Mouse (Mus musculus): ENCODE data around the gene Lrrc27. TPM values are rescaled to one million over a fixed set of nuclear protein-coding genes. Genes with fewer than 3 reads are reported as not detected.

The Lrrc27 gene
- polyA plus RNA-seq, 1 experiment from 2014 or later, result 0.52 TPM

DNA sequence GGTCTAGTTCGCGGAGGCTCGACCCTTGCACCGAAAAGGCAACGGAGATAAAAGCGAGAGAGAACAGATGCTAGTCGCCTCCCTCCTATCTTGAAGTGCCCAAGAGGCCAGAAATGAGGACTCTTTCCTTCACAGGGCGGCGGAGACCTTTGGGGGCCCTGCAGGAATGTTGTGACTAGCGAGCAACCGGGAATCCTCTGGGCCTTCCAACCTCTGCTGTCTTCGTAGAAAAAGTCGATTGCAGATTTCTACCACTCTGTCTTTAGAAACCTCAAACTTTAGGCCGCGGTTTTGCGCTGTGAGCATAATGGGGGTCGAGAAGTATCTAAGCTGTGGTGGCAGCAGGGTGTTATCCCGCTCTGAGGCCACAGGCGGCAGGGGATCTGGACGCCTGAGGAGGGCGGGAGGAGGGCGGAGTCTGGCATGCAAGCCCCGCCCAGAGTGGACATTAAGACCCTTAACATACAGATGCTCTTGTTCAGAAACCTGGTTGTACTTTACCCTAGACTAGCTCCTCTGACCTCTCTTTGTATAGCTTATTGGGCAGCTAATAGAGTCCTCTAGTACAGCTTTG is 24.1 kb upstream of the Lrrc27 start:
- peak overlapping the region; percentile 83 for H3K4me2 ChIP-seq
- H3K9me3 ChIP-seq (replicated peaks), result no peaks in the 10 kb centered on the region
- H3K36me3 ChIP-seq, result no peaks in the 10 kb centered on the region
- peaks cover 17% of the 10 kb centered on the region for H3K4me1 ChIP-seq
- WGBS (ENCODE audit: insufficient replicate concordance), result 1% methylated on average over 23 of the region's 23 CpGs
- H3K9ac ChIP-seq, result no peak overlapping the region
- no peak overlapping the region for H3K27ac ChIP-seq
- ATAC-seq, result peak; percentile 60
- H3K4me3 ChIP-seq, result peak overlapping the region; percentile 57
- peaks cover 80% of the 10 kb centered on the region for H3K27me3 ChIP-seq (replicated peaks)

- H3K4me3 ChIP-seq, result no peak overlapping the region
Measured at GRCm38 (mm10) chr7:139190616-139191015, 22.2 kb upstream of the Lrrc27 start.

DNA sequence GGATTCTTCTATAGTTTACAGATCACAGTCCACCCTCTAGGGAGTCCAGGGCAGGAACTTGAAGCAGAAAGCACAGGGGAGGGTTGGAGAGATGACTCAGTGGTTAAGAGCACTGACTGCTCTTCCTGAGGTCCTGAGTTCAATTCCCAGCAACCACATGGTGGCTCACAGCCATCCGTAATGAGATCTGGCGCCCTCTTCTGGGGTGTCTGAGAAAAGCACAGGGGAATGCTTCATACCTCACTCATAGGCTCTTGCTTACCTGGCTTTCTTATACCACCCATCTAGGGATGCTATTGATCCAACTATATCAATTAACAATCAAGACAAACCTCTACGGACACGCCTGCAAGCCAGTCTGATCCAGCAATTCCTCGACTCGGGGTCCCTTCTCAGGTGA is 21.2 kb upstream of the Lrrc27 start:
- no peak overlapping the region for H3K4me2 ChIP-seq
- peaks cover 60% of the 10 kb centered on the region for H3K27me3 ChIP-seq (replicated peaks)
- H3K4me3 ChIP-seq, result no peak overlapping the region
- WGBS (ENCODE audit: insufficient replicate concordance), result 52% methylated on average over 6 of the region's 6 CpGs
- ATAC-seq, result no peak
- H3K36me3 ChIP-seq, result no peaks in the 10 kb centered on the region
- H3K4me1 ChIP-seq, result peaks cover 17% of the 10 kb centered on the region
- H3K9me3 ChIP-seq (replicated peaks), result no peaks in the 10 kb centered on the region
- H3K9ac ChIP-seq, result no peak overlapping the region
- no peak overlapping the region for H3K27ac ChIP-seq

More at GRCm38 (mm10) chr7:139190616-139191015, 22.2 kb upstream of the Lrrc27 start:
- no peaks in the 10 kb centered on the region for H3K9me3 ChIP-seq (replicated peaks)
- WGBS (ENCODE audit: insufficient replicate concordance), result 73% methylated on average over 4 of the region's 4 CpGs
- H3K27ac ChIP-seq, result no peak overlapping the region
- H3K9ac ChIP-seq, result no peak overlapping the region
- no peak overlapping the region for H3K4me2 ChIP-seq
- no peak for ATAC-seq
- H3K36me3 ChIP-seq, result no peaks in the 10 kb centered on the region
- peaks cover 17% of the 10 kb centered on the region for H3K4me1 ChIP-seq
- peaks cover 70% of the 10 kb centered on the region for H3K27me3 ChIP-seq (replicated peaks)

GRCm38 (mm10) chr7:139197022-139197421 is 15.8 kb upstream of the Lrrc27 start:
- H3K27me3 ChIP-seq (replicated peaks), result peaks cover 28% of the 10 kb centered on the region
- H3K9ac ChIP-seq, result no peak overlapping the region
- no peaks in the 10 kb centered on the region for H3K36me3 ChIP-seq
- no peak overlapping the region for H3K4me3 ChIP-seq
- WGBS (ENCODE audit: insufficient replicate concordance), result 31% methylated on average over 4 of the region's 4 CpGs
- ATAC-seq, result no peak
- H3K9me3 ChIP-seq (replicated peaks), result no peaks in the 10 kb centered on the region
- no peak overlapping the region for H3K4me2 ChIP-seq
- H3K27ac ChIP-seq, result no peak overlapping the region
- no peaks in the 10 kb centered on the region for H3K4me1 ChIP-seq

GRCm38 (mm10) chr7:139200108-139200507 is 12.7 kb upstream of the Lrrc27 start:
- no peak overlapping the region for H3K4me2 ChIP-seq
- peaks cover 23% of the 10 kb centered on the region for H3K27me3 ChIP-seq (replicated peaks)
- no peaks in the 10 kb centered on the region for H3K36me3 ChIP-seq
- H3K9ac ChIP-seq, result no peak overlapping the region
- ATAC-seq, result no peak
- no peak overlapping the region for H3K27ac ChIP-seq
- no peaks in the 10 kb centered on the region for H3K4me1 ChIP-seq
- no peak overlapping the region for H3K4me3 ChIP-seq
- WGBS (ENCODE audit: insufficient replicate concordance), result 27% methylated on average over 7 of the region's 7 CpGs
- no peaks in the 10 kb centered on the region for H3K9me3 ChIP-seq (replicated peaks)

GRCm38 (mm10) chr7:139201209-139201608 is 11.6 kb upstream of the Lrrc27 start:
- Histone ChIP-seq H3K4me1 (no peaks in the 10 kb centered on the region), H3K27ac (no peak overlapping the region), H3K4me3 (no peak overlapping the region), H3K9me3 (replicated peaks) (no peaks in the 10 kb centered on the region), H3K4me2 (no peak overlapping the region), H3K36me3 (no peaks in the 10 kb centered on the region), H3K9ac (no peak overlapping the region), H3K27me3 (replicated peaks) (peaks cover 23% of the 10 kb centered on the region)
- 34% methylated on average over 6 of the region's 6 CpGs for WGBS (ENCODE audit: insufficient replicate concordance)
- no peak for ATAC-seq

DNA sequence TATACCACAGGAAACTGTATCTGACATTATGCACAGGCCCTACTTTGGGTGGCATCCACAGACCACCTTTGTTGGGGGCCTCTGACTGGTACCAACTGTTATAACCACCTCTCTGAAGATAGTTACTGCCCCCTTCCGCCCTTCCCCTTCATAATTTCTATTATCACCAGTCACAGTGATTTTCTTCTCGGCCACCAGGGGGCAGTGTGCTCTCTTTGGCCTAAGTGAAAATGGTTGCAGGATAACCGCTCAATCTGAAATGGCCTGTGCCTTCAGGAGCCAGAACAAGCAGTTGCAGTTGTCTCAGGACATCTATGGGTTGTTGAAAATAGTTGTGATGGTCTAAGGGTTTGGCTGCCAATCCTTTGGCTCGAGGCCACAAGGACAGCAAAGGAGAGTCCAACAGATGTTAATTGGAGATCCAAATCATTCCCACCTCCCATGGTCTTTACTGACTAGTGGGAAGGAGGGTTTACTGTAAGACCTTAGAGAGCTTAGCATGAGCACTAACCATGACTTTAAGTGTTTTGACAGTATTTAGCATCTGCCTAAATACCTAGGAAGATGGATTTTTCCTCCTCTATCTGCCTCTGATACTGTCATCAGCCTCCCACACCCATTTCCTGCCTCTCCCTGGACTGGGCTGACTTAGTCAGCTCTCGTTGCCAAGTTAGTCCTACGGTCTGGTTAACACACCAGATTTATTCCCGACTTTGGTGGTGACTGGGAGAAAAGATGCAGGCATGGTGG is 4.6 kb upstream of the Lrrc27 start:
- no peaks in the 10 kb centered on the region for H3K36me3 ChIP-seq
- whole genome bisulfite sequencing (ENCODE audit: insufficient replicate concordance), result 10% methylated on average over 7 of the region's 7 CpGs
- ATAC-seq, result no peak
- H3K4me1 ChIP-seq, result peaks cover 16% of the 10 kb centered on the region
- no peak overlapping the region for H3K27ac ChIP-seq
- H3K27me3 ChIP-seq (replicated peaks), result no peaks in the 10 kb centered on the region; the same call in 1 of the 2 replicates
- H3K4me2 ChIP-seq, result no peak overlapping the region
- H3K9me3 ChIP-seq (replicated peaks), result no peaks in the 10 kb centered on the region
- no peak overlapping the region for H3K4me3 ChIP-seq
- H3K9ac ChIP-seq, result no peak overlapping the region

DNA sequence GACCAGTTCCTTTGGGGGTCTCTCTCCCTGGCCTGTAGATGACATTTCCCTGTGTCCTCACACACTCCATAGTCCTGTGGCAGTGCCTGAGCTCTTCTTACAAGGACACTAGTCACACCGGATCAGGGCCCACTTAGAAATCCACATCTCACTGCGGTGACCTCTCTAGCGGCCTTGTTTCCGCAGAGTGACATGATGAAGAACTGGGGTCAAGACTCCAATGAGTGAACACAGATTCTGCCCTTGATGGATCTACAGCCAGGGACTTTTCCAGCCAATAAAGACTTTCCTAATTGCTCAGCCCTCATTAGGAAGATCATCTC is 4.1 kb upstream of the Lrrc27 start:
- no peaks in the 10 kb centered on the region for H3K36me3 ChIP-seq
- H3K4me3 ChIP-seq, result no peak overlapping the region
- H3K4me2 ChIP-seq, result no peak overlapping the region
- no peaks in the 10 kb centered on the region for H3K9me3 ChIP-seq (replicated peaks)
- peaks cover 21% of the 10 kb centered on the region for H3K4me1 ChIP-seq
- WGBS (ENCODE audit: insufficient replicate concordance), result 72% methylated on average over 4 of the region's 4 CpGs
- no peak overlapping the region for H3K27ac ChIP-seq
- no peaks in the 10 kb centered on the region; the same call in 1 of the 2 replicates for H3K27me3 ChIP-seq (replicated peaks)
- ATAC-seq, result no peak
- no peak overlapping the region for H3K9ac ChIP-seq

GRCm38 (mm10) chr7:139211761-139212160 is 1.0 kb upstream of the Lrrc27 start:
- H3K4me2 ChIP-seq, result no peak overlapping the region
- 81% methylated on average over 6 of the region's 6 CpGs for WGBS (ENCODE audit: insufficient replicate concordance)
- ATAC-seq, result no peak

GRCm38 (mm10) chr7:139213751-139214150 is 963 bp downstream of the Lrrc27 start:
- 66% methylated on average over 3 of the region's 3 CpGs for WGBS (ENCODE audit: insufficient replicate concordance)
- Histone ChIP-seq H3K27me3 (replicated peaks) (no peaks in the 10 kb centered on the region), H3K4me1 (peaks cover 15% of the 10 kb centered on the region), H3K9ac (peak overlapping the region; percentile 49; the same call in 1 of the 2 replicates), H3K36me3 (no peaks in the 10 kb centered on the region), H3K27ac (no peak overlapping the region), H3K9me3 (replicated peaks) (no peaks in the 10 kb centered on the region), H3K4me2 (peak overlapping the region; percentile 76), H3K4me3 (peak overlapping the region; percentile 62)
- no peak for ATAC-seq

More at GRCm38 (mm10) chr7:139211761-139212160, 1.0 kb upstream of the Lrrc27 start:
- H3K36me3 ChIP-seq, result no peaks in the 10 kb centered on the region
- H3K27me3 ChIP-seq (replicated peaks), result no peaks in the 10 kb centered on the region; the same call in 1 of the 2 replicates
- H3K4me1 ChIP-seq, result peaks cover 22% of the 10 kb centered on the region
- H3K9ac ChIP-seq, result no peak overlapping the region
- no peak overlapping the region for H3K4me3 ChIP-seq
- no peaks in the 10 kb centered on the region for H3K9me3 ChIP-seq (replicated peaks)
- no peak overlapping the region for H3K27ac ChIP-seq

DNA sequence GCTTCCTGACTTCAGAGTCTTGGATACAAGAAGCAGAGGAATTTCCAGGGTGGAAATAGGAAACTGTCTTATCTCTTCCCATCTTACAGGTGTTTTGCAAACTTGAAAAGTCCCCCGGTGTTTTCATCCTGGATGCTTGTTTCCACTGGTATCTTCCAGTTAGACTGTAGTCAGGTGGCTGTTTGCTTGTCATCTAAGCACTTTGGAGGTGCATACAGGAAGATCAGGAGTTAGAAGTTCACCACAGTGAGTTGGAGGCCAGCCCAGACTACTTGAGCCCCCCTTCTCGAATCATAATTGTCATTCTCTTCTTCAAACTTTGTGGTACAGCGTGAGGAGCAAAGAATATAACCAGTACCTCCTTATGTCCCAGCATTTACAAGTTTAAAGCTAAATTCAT is 1.4 kb downstream of the Lrrc27 start:
- Histone ChIP-seq H3K4me2 (no peak overlapping the region), H3K9me3 (replicated peaks) (no peaks in the 10 kb centered on the region), H3K27me3 (replicated peaks) (no peaks in the 10 kb centered on the region), H3K4me3 (no peak overlapping the region), H3K4me1 (peaks cover 15% of the 10 kb centered on the region), H3K9ac (no peak overlapping the region), H3K36me3 (no peaks in the 10 kb centered on the region), H3K27ac (no peak overlapping the region)
- ATAC-seq, result no peak
- WGBS (ENCODE audit: insufficient replicate concordance), result 60% methylated on average over 3 of the region's 3 CpGs

GRCm38 (mm10) chr7:139214596-139215340 is 2.0 kb downstream of the Lrrc27 start:
- no peak overlapping the region for H3K27ac ChIP-seq
- no peak overlapping the region for H3K4me2 ChIP-seq
- no peaks in the 10 kb centered on the region for H3K36me3 ChIP-seq
- no peaks in the 10 kb centered on the region for H3K27me3 ChIP-seq (replicated peaks)
- H3K9ac ChIP-seq, result no peak overlapping the region
- H3K9me3 ChIP-seq (replicated peaks), result no peaks in the 10 kb centered on the region
- ATAC-seq, result no peak
- WGBS (ENCODE audit: insufficient replicate concordance), result 74% methylated on average over 14 of the region's 14 CpGs
- H3K4me1 ChIP-seq, result peaks cover 15% of the 10 kb centered on the region
- no peak overlapping the region for H3K4me3 ChIP-seq

Measured in liver, embryonic 12.5 days (tissue).